Mouse (Mus musculus) CH12.LX (cell line): ENCODE data around the gene Taar3. TPM values are rescaled to one million over a fixed set of nuclear protein-coding genes. Genes with fewer than 3 reads are reported as not detected.

Experiments
- DNase-seq: peaks from one replicate; pipeline ENCODE4 v3.0.0-alpha.2; 2013; ENCODE audit errors: extremely low read depth
- H3K27ac ChIP-seq: 2 replicates; pipeline ENCODE4 v1.5.1; 2012; ENCODE audit warnings: low read depth, mild to moderate bottlenecking, control low read depth, moderate library complexity; ENCODE audit not compliant: insufficient read depth
- H3K27me3 ChIP-seq: replicated peaks from 2 replicates; pipeline ENCODE3; 2012; ENCODE audit warnings: inconsistent platforms
- H3K36me3 ChIP-seq, 2 experiments: replicated peaks in 1 of 2; 2 replicates each; pipeline versions ENCODE3 to v1.6.1; 2012; ENCODE audit warnings: inconsistent platforms in 1 of 2, low read length in 1 of 2, mild to moderate bottlenecking in 1 of 2, mixed read lengths in 1 of 2, moderate library complexity in 1 of 2; ENCODE audit not compliant: control insufficient read depth in 1 of 2, insufficient read depth in 1 of 2
- H3K4me1 ChIP-seq, 2 experiments: 2 replicates each; pipeline ENCODE4 v1.6.1; 2012; ENCODE audit warnings: inconsistent platforms in 1 of 2, moderate library complexity in 1 of 2; ENCODE audit not compliant: insufficient read depth in 2 of 2, control insufficient read depth in 1 of 2
- H3K4me2 ChIP-seq: 2 replicates; pipeline ENCODE4 v1.6.1; 2012; ENCODE audit warnings: low read depth, mild to moderate bottlenecking, control low read depth; ENCODE audit not compliant: poor library complexity, insufficient read depth, severe bottlenecking
- H3K4me3 ChIP-seq, 3 experiments: fragments of 150-350 bp in 1 of 3; sonication (generic) in 1 of 3; replicated peaks in 1 of 3; 2 replicates each; pipeline versions ENCODE3 to v1.5.1; 2011 to 2012; ENCODE audit warnings: low read depth in 2 of 3, low read length in 2 of 3, mild to moderate bottlenecking in 2 of 3, moderate library complexity in 2 of 3, control low read depth in 1 of 3, improper control_type of control experiment in 1 of 3, inconsistent platforms in 1 of 3, mixed read lengths in 1 of 3; ENCODE audit not compliant: poor library complexity in 1 of 3
- H3K79me2 ChIP-seq: replicated peaks from 2 replicates; pipeline ENCODE4 v1.6.1; 2012; ENCODE audit warnings: mild to moderate bottlenecking, moderate library complexity; ENCODE audit not compliant: control insufficient read depth, poor library complexity, insufficient read depth, severe bottlenecking; ENCODE audit errors: extremely low read depth
- H3K9ac ChIP-seq: 2 replicates; pipeline ENCODE4 v1.6.1; 2012; ENCODE audit warnings: low read depth, mild to moderate bottlenecking, control low read depth, moderate library complexity; ENCODE audit not compliant: insufficient read depth
- H3K9me3 ChIP-seq: replicated peaks from 2 replicates; pipeline ENCODE3; 2012; ENCODE audit warnings: low read length, inconsistent platforms, mixed read lengths
- CHD2 ChIP-seq: IDR thresholded peaks from 2 replicates; pipeline ENCODE4 v1.6.1; 2011; ENCODE audit warnings: low read length, improper control_type of control experiment
- CTCF ChIP-seq, 2 experiments: IDR thresholded peaks in 1 of 2; conservative IDR thresholded peaks in 1 of 2; 2 replicates each; pipeline ENCODE4 v1.5.1; 2011 to 2012; ENCODE audit warnings: low read depth in 2 of 2, low read length in 2 of 2, improper control_type of control experiment in 1 of 2, inconsistent platforms in 1 of 2, mild to moderate bottlenecking in 1 of 2, moderate library complexity in 1 of 2
- E2F4 ChIP-seq: IDR thresholded peaks from 2 replicates; pipeline ENCODE4 v1.6.1; 2011; ENCODE audit warnings: low read depth, low read length, improper control_type of control experiment; ENCODE audit not compliant: insufficient replicate concordance
- ETS1 ChIP-seq: conservative IDR thresholded peaks from 2 replicates; pipeline ENCODE4 v1.6.1; 2012; ENCODE audit warnings: low read depth, mild to moderate bottlenecking, inconsistent platforms, low read length, improper control_type of control experiment, moderate library complexity
- HCFC1 ChIP-seq: IDR thresholded peaks from 2 replicates; pipeline ENCODE4 v1.6.1; 2012; ENCODE audit warnings: low read depth, mild to moderate bottlenecking, inconsistent platforms, low read length, improper control_type of control experiment
- IRF4 ChIP-seq: IDR thresholded peaks from 2 replicates; pipeline ENCODE4 v1.6.1; 2014; ENCODE audit warnings: low read depth, mild to moderate bottlenecking, inconsistent platforms, low read length, improper control_type of control experiment
- JUN ChIP-seq: IDR thresholded peaks from 2 replicates; pipeline ENCODE4 v1.6.1; 2011; ENCODE audit warnings: low read depth, mild to moderate bottlenecking, low read length, improper control_type of control experiment, moderate library complexity; ENCODE audit not compliant: insufficient read depth
- JUND ChIP-seq: conservative IDR thresholded peaks from 2 replicates; pipeline ENCODE4 v1.6.1; 2011; ENCODE audit warnings: low read depth, low read length, improper control_type of control experiment
- MAFK ChIP-seq: IDR thresholded peaks from 2 replicates; pipeline ENCODE4 v1.6.1; 2011; ENCODE audit warnings: low read length, improper control_type of control experiment; ENCODE audit not compliant: insufficient replicate concordance
- MEF2A ChIP-seq: IDR thresholded peaks from 2 replicates; pipeline ENCODE4 v1.6.1; 2014; ENCODE audit warnings: low read depth, mild to moderate bottlenecking, inconsistent platforms, low read length, improper control_type of control experiment, borderline replicate concordance
- MXI1 ChIP-seq: IDR thresholded peaks from 2 replicates; pipeline ENCODE4 v1.6.1; 2011; ENCODE audit warnings: mild to moderate bottlenecking, low read depth, low read length, improper control_type of control experiment
- NRF1 ChIP-seq: IDR thresholded peaks from 2 replicates; pipeline ENCODE4 v1.6.1; 2014; ENCODE audit warnings: low read depth, mild to moderate bottlenecking, inconsistent platforms, low read length, improper control_type of control experiment, moderate library complexity
- POLR2A ChIP-seq: IDR thresholded peaks from 2 replicates; pipeline ENCODE4 v1.6.1; 2011; ENCODE audit warnings: low read depth, mild to moderate bottlenecking, improper control_type of control experiment, low read length
- POLR2AphosphoS2 ChIP-seq: IDR thresholded peaks from 2 replicates; pipeline ENCODE4 v1.6.1; 2011; ENCODE audit warnings: low read depth, low read length, improper control_type of control experiment
- RAD21 ChIP-seq: IDR thresholded peaks from 2 replicates; pipeline ENCODE4 v1.6.1; 2011; ENCODE audit warnings: low read depth, mild to moderate bottlenecking, low read length, improper control_type of control experiment, moderate library complexity
- RCOR1 ChIP-seq: conservative IDR thresholded peaks from 2 replicates; pipeline ENCODE4 v1.6.1; 2012; ENCODE audit warnings: low read depth, mild to moderate bottlenecking, inconsistent platforms, low read length, improper control_type of control experiment
- SMC3 ChIP-seq: IDR thresholded peaks from 2 replicates; pipeline ENCODE4 v1.6.1; 2011; ENCODE audit warnings: low read depth, low read length, improper control_type of control experiment
- TBP ChIP-seq: conservative IDR thresholded peaks from 2 replicates; pipeline ENCODE4 v1.6.1; 2011; ENCODE audit warnings: low read depth, low read length, improper control_type of control experiment
- TCF12 ChIP-seq: IDR thresholded peaks from 2 replicates; pipeline ENCODE4 v1.6.1; 2014; ENCODE audit warnings: low read depth, mild to moderate bottlenecking, inconsistent platforms, low read length, improper control_type of control experiment
- UBTF ChIP-seq: IDR thresholded peaks from 2 replicates; pipeline ENCODE4 v1.6.1; 2012; ENCODE audit warnings: low read depth, mild to moderate bottlenecking, inconsistent platforms, low read length, improper control_type of control experiment, moderate library complexity
- USF1 ChIP-seq: IDR thresholded peaks from 2 replicates; pipeline ENCODE4 v1.6.1; 2014; ENCODE audit warnings: low read depth, mild to moderate bottlenecking, inconsistent platforms, low read length, improper control_type of control experiment
- ZC3H11A ChIP-seq: IDR thresholded peaks from 2 replicates; pipeline ENCODE4 v1.6.1; 2012; ENCODE audit warnings: low read depth, mild to moderate bottlenecking, inconsistent platforms, low read length, improper control_type of control experiment
- ZKSCAN1 ChIP-seq: IDR thresholded peaks from 2 replicates; pipeline ENCODE4 v1.6.1; 2012; ENCODE audit warnings: low read depth, inconsistent platforms, low read length, improper control_type of control experiment, borderline replicate concordance
- dilution Hi-C: fragments of 300-500 bp; cut with MboI; formaldehyde crosslinking; loops from 2 replicates; pipeline ENCODE4 v1.14.3; 2020; ENCODE audit warnings: low sequenced_read_pairs; ENCODE audit not compliant: extremely low pct_unique_long_range_greater_than_20kb, extremely low pct_ligation_motif_present
- in situ Hi-C: fragments of 300-500 bp; cut with MboI; formaldehyde crosslinking; loops from 3 replicates; pipeline ENCODE4 v1.14.3; 2019; ENCODE audit warnings: low sequenced_read_pairs, low pct_ligation_motif_present, low pct_unique_long_range_greater_than_20kb, mixed read lengths
- polyA plus RNA-seq: library from polyadenylated mRNA; unstranded; fragments of >175 nt; gene quantifications from 2 replicates; pipeline ENCODE4 v1.2.1, GENCODE M21; 2012; ENCODE audit warnings: low read depth; ENCODE audit not compliant: insufficient read length
- total RNA-seq, 2 experiments: library from RNA; depleted of rRNA; stranded (reverse); fragments of 300-350 nt in 1 of 2; fragments of >200 nt in 1 of 2; gene quantifications; 2 replicates each; pipeline ENCODE4 v1.2.3; 2012 to 2014

The Taar3 gene
- total and polyA plus RNA-seq, 3 experiments, result not detected

DNA sequence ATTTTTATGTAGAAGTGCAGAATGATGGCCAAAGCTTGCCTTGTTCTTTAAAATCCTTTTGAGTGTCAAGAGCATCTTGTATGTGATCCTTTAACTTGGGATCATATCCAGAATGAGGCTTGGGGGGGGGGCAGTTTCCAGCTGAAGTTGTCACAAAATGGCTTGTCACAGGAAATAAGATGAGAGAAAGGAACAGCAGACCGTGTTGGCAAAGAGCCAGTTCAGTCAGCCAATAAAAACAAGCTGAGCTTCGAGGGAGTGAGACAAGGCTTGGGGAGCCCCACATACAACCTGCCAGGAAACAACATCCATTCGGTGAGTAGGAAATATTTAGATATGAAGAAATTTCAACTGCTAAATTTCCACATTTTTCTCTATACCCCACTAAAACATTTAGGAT, 14.1 kb downstream of the Taar3 start:
- no peak for TF ChIP-seq SMC3
- no peak for TF ChIP-seq CTCF (conservative IDR thresholded peaks at IDR 0.05 in 1 of 2, IDR thresholded peaks at IDR 0.05 in 1 of 2; ENCODE audit: low read depth in 2 of 2, low read length in 2 of 2)
- no peak for TF ChIP-seq IRF4
- TF ChIP-seq ETS1, result no peak
- no peak for TF ChIP-seq MAFK
- TF ChIP-seq POLR2A, result no peak
- no peak for TF ChIP-seq RCOR1
- TF ChIP-seq JUN, result no peak
- no peak for TF ChIP-seq POLR2AphosphoS2
- TF ChIP-seq HCFC1, result no peak
- no peak for TF ChIP-seq USF1
- no peak for TF ChIP-seq RAD21
- no peak for TF ChIP-seq NRF1
- TF ChIP-seq ZC3H11A, result no peak
- Histone ChIP-seq H3K36me3 (no peaks in the 10 kb centered on the region), H3K79me2 (no peaks in the 10 kb centered on the region)

DNA sequence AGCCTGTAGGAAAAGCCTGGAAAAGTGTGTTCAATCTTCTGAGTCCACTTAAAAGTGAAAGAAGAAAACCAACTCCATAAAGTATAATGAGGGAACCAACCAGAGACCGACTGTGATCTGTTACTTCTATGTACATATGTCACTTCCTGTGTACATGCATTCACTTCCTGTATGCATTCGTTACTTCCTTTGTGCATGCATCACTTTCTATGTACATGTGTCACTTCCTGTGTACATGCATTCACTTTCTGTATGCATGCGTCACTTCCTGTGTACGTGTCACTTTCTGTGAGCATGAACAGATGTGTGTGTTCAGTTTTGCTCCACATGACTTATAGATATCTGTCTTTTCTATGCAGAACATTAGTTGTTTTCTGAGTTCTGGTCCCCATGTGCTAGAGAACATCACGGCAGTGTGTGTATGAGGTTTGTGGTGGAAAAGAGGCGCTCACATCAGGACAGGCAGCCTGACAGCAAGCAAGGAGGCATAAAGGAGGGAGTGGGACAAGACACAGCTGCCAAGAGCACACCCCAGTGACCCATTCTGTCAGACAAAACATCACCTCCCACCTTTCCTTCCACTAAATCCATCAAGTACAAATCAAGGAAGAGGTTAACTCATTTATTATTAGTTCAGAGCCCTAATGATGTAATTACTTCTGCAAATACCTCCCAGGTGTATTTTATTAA, 15.7 kb downstream of the Taar3 start:
- Histone ChIP-seq H3K27me3 (no peaks in the 10 kb centered on the region), H3K79me2 (no peaks in the 10 kb centered on the region), H3K9me3 (no peaks in the 10 kb centered on the region), H3K27ac (no peak overlapping the region), H3K4me1 (peaks cover 4 to 12% of the 10 kb centered on the region in 2 experiments), H3K36me3 (no peaks in the 10 kb centered on the region), H3K9ac (no peak overlapping the region), H3K4me2 (no peak overlapping the region), H3K4me3 (no peak overlapping the region)
- in situ Hi-C loops (loop anchor here (25.0 kb wide), 1 partner anchor 347 kb away; no protein-coding TSS in a partner anchor), dilution Hi-C loops (no loop called here)
- no peak for TF ChIP-seq POLR2A
- TF ChIP-seq IRF4, result no peak
- TF ChIP-seq NRF1, result no peak
- no peak for TF ChIP-seq RCOR1
- no peak for TF ChIP-seq ZKSCAN1
- TF ChIP-seq MEF2A, result no peak
- no peak for TF ChIP-seq JUND
- TF ChIP-seq E2F4, result no peak
- TF ChIP-seq UBTF, result no peak
- TF ChIP-seq CHD2, result no peak
- no peak for TF ChIP-seq ETS1
- no peak for TF ChIP-seq MXI1
- TF ChIP-seq JUN, result no peak
- TF ChIP-seq TBP, result no peak
- TF ChIP-seq TCF12, result no peak
- no peak for DNase-seq

More for the DNA sequence above, 14.1 kb downstream of the Taar3 start:
- H3K9ac ChIP-seq, result no peak overlapping the region
- no peak for DNase-seq
- H3K4me3 ChIP-seq, result no peak overlapping the region
- peaks cover 4 to 12% of the 10 kb centered on the region in 2 experiments for H3K4me1 ChIP-seq
- no peak overlapping the region for H3K4me2 ChIP-seq
- no peak overlapping the region for H3K27ac ChIP-seq
- dilution Hi-C loops, result no loop called here
- H3K27me3 ChIP-seq, result no peaks in the 10 kb centered on the region
- no peaks in the 10 kb centered on the region for H3K9me3 ChIP-seq
- in situ Hi-C loops, result loop anchor here (25.0 kb wide), 1 partner anchor 349 kb away; no protein-coding TSS in a partner anchor
